In genomic region chr1:66266231-66266924, GRCm38 (mm10) we compare ENCODE assay signal across 18 mouse cellular contexts.
A peak's percentile ranks its signal among the peaks of the same experiment; 100 is the strongest.
DNase-seq lines count a peak whose midpoint lies in the region; ATAC-seq lines count a peak whose summit lies in the region.
"Had no signal": no experiment of that assay in that cellular context is flagged by ENCODE, and none has a peak within 500 bp of the region (broad histone marks: within the 10 kb centered on the region; RNA-seq: fewer than 3 reads in every experiment).

No protein-coding gene starts in this region.

- no peak for DNase-seq in frontal cortex, postnatal 14 days (ENCODE audit: low spot score in 2 of 2)
- DNase-seq in embryo, embryonic 10.5 days (ENCODE audit: low spot score), result peak; percentile 62
- peak; percentile 53 for DNase-seq in retina, postnatal 1 day
- no peak for DNase-seq in layer of hippocampus, adult 9-10 months (ENCODE audit: low spot score)
- DNase-seq: cerebellum, adult 9-11 months; gastrocnemius, postnatal 36 days; heart, postnatal 10 days; kidney, adult 9 months; kidney, postnatal 4 days; lung, embryonic 14.5 days; right cerebral cortex, adult 18-20 months; thymus, adult 2 months had no signal

- H3K9me3 ChIP-seq in midbrain, embryonic 12.5 days, result no peaks in the 10 kb centered on the region
- H3K9me3 ChIP-seq in midbrain, embryonic 15.5 days, result no peaks in the 10 kb centered on the region
- no peaks in the 10 kb centered on the region for H3K9me3 ChIP-seq in heart, embryonic 11.5 days (replicated peaks; ENCODE audit: control insufficient read depth, low read length)
- H3K9me3 ChIP-seq: embryonic facial prominence, embryonic 10.5 days; limb, embryonic 15.5 days had no signal

- H3K36me3 ChIP-seq in midbrain, embryonic 12.5 days, result no peaks in the 10 kb centered on the region
- no peaks in the 10 kb centered on the region for H3K36me3 ChIP-seq in midbrain, embryonic 15.5 days (replicated peaks)
- no peaks in the 10 kb centered on the region for H3K36me3 ChIP-seq in heart, embryonic 11.5 days (ENCODE audit: control insufficient read depth, insufficient read depth, low read length)
- H3K36me3 ChIP-seq: embryonic facial prominence, embryonic 10.5 days; limb, embryonic 15.5 days had no signal

- no peaks in the 10 kb centered on the region for H3K27me3 ChIP-seq in midbrain, embryonic 12.5 days
- H3K27me3 ChIP-seq in midbrain, embryonic 15.5 days (replicated peaks), result no peaks in the 10 kb centered on the region
- H3K27me3 ChIP-seq in heart, embryonic 11.5 days (ENCODE audit: control insufficient read depth, insufficient read depth, low read length), result no peaks in the 10 kb centered on the region
- H3K27me3 ChIP-seq: limb, embryonic 15.5 days had no signal

- 27% methylated on average over 4 of the region's 4 CpGs for WGBS in midbrain, embryonic 12.5 days
- WGBS in midbrain, embryonic 15.5 days, result 29% methylated on average over 4 of the region's 4 CpGs
- WGBS in heart, embryonic 11.5 days (ENCODE audit: insufficient replicate concordance), result 57% methylated on average over 4 of the region's 4 CpGs

- no peak overlapping the region for H3K27ac ChIP-seq in midbrain, embryonic 12.5 days (replicated peaks)
- no peak overlapping the region for H3K27ac ChIP-seq in midbrain, embryonic 15.5 days
- H3K27ac ChIP-seq in heart, embryonic 11.5 days (ENCODE audit: low read depth, low read length), result no peak overlapping the region
- H3K27ac ChIP-seq: embryonic facial prominence, embryonic 10.5 days; limb, embryonic 15.5 days had no signal

- H3K4me2 ChIP-seq in midbrain, embryonic 12.5 days (replicated peaks), result no peak overlapping the region
- H3K4me2 ChIP-seq in midbrain, embryonic 15.5 days, result no peak overlapping the region
- H3K4me2 ChIP-seq in heart, embryonic 11.5 days, result no peak overlapping the region
- H3K4me2 ChIP-seq: limb, embryonic 15.5 days; lung, embryonic 14.5 days had no signal

- peak; percentile 53; the same call in 1 of the 2 replicates for ATAC-seq in frontal cortex, adult (ENCODE audit: low TSS enrichment)
- peak; percentile 58 for ATAC-seq in midbrain, embryonic 12.5 days (ENCODE audit: low FRiP score, low read depth)
- ATAC-seq in midbrain, embryonic 15.5 days (replicated peaks), result no peak
- no peak for ATAC-seq in heart, embryonic 11.5 days (replicated peaks; ENCODE audit: insufficient number of reproducible peaks, low FRiP score, low TSS enrichment)

- 0 out of 2 replicates have a peak, but pooled peaks cover 2% of the 10 kb centered on the region for H3K4me1 ChIP-seq in midbrain, embryonic 12.5 days
- peaks cover 6% of the 10 kb centered on the region for H3K4me1 ChIP-seq in midbrain, embryonic 15.5 days
- no peaks in the 10 kb centered on the region for H3K4me1 ChIP-seq in heart, embryonic 11.5 days (ENCODE audit: control insufficient read depth, insufficient read depth, low read length)
- H3K4me1 ChIP-seq: embryonic facial prominence, embryonic 10.5 days; limb, embryonic 15.5 days had no signal

- H3K9ac ChIP-seq in midbrain, embryonic 12.5 days (replicated peaks), result no peak overlapping the region
- no peak overlapping the region for H3K9ac ChIP-seq in midbrain, embryonic 15.5 days
- no peak overlapping the region for H3K9ac ChIP-seq in heart, embryonic 11.5 days (ENCODE audit: low read depth, low read length)
- H3K9ac ChIP-seq: limb, embryonic 15.5 days; lung, embryonic 14.5 days had no signal

- no peak overlapping the region for H3K4me3 ChIP-seq in midbrain, embryonic 12.5 days
- no peak overlapping the region for H3K4me3 ChIP-seq in midbrain, embryonic 15.5 days
- H3K4me3 ChIP-seq in heart, embryonic 11.5 days (ENCODE audit: low read depth, low read length), result no peak overlapping the region
- H3K4me3 ChIP-seq: embryonic facial prominence, embryonic 10.5 days; limb, embryonic 15.5 days had no signal

Comparison
In these comparisons a context has a peak if more than half of its experiments do, and no peak if none do; other contexts are left out.
1. ATAC-seq: peak in frontal cortex, adult (single experiment) and midbrain, embryonic 12.5 days (single experiment); none in midbrain, embryonic 15.5 days (single experiment) and heart, embryonic 11.5 days (single experiment).
2. DNase-seq: peak in embryo, embryonic 10.5 days (single experiment) and retina, postnatal 1 day (single experiment); none in frontal cortex, postnatal 14 days (0 of 2) and layer of hippocampus, adult 9-10 months (single experiment).